Mouse (Mus musculus) olfactory bulb, adult 2 months (tissue): ENCODE measurements around the gene Dync1i1.

Experiments
- CTCF ChIP-seq: fragments of 200-500 bp; IDR thresholded peaks from 2 replicates; pipeline ENCODE4 v1.5.1; 2012; ENCODE audit warnings: low read depth, mild to moderate bottlenecking, low read length, moderate library complexity; ENCODE audit not compliant: insufficient read depth
- POLR2A ChIP-seq: fragments of 200-500 bp; IDR thresholded peaks from 2 replicates; pipeline ENCODE4 v1.6.1; 2012; ENCODE audit warnings: mild to moderate bottlenecking, low read depth, low read length, moderate library complexity; ENCODE audit not compliant: insufficient read depth

- no peak for TF ChIP-seq CTCF
- no peak for TF ChIP-seq POLR2A
Measured at GRCm38 (mm10) chr6:6046729-6047424, 321.4 kb downstream of the Dync1i1 start.
